Mouse (Mus musculus) cerebellum, postnatal 14 days (tissue): ENCODE data around the gene Shank1.
"Not testable (repeated sequence)": the region's sequence is repeated elsewhere in the genome, so short reads cannot be mapped to it uniquely, and the experiment has no call there.

Source experiments
- DNase-seq, 2 experiments: peaks; one replicate each; pipeline ENCODE4 v3.0.0; 2021; ENCODE audit warnings: mixed read lengths in 2 of 2

The Shank1 gene

DNA sequence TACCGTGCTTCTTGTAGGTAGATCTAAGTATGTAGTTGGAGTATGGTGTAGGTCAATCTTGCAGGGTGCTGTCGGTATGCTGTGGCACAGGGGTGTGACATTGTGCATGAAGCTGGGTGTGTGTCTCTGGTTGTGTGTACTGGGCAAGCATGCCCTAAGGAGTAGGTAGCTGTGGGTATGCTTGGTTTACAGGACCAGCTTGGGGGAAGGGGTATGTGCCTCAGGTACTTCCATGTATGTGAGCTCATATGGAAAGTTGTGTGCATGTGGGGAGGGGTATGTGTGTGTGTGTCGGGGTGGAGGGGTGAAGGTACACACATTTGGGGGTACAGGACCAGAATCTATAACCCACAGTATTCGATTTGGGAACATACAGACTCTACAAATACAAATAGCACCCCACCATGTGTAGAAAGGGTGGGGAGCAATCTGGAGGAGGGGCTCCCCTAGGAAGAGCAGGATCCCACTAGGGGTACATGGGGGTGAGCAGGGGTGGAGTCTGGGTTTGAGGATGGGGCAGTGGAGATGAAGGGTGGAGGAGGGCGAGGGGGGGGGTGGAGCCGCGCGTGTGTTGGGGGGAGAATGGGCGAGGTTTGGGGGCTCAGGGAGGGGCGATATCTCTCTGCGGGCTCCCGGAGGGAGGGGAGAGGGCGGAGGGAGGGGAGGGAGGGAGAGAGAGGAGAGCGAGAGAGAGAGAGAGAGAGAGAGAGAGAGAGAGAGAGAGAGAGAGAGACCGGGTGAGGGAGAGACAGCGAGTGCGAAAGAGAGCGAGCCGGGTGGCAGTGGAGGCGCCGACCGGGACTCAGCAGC is at the start of gene Shank1:
Gene Shank1 (plus strand): TSS at position 779 of the 810 bp plus-strand sequence.
- peak in 1 of 2 experiments; percentile 21 for DNase-seq

- no peak for DNase-seq
Observed at GRCm38 (mm10) chr7:44260410-44260809, 49.6 kb upstream of the Shank1 start.

- DNase-seq = no peak
Observed at GRCm38 (mm10) chr7:44261147-44261546, 48.9 kb upstream of the Shank1 start, which contains the start of gene Gm15517. Gm15517 (plus strand) TSS chr7:44261447.

DNA sequence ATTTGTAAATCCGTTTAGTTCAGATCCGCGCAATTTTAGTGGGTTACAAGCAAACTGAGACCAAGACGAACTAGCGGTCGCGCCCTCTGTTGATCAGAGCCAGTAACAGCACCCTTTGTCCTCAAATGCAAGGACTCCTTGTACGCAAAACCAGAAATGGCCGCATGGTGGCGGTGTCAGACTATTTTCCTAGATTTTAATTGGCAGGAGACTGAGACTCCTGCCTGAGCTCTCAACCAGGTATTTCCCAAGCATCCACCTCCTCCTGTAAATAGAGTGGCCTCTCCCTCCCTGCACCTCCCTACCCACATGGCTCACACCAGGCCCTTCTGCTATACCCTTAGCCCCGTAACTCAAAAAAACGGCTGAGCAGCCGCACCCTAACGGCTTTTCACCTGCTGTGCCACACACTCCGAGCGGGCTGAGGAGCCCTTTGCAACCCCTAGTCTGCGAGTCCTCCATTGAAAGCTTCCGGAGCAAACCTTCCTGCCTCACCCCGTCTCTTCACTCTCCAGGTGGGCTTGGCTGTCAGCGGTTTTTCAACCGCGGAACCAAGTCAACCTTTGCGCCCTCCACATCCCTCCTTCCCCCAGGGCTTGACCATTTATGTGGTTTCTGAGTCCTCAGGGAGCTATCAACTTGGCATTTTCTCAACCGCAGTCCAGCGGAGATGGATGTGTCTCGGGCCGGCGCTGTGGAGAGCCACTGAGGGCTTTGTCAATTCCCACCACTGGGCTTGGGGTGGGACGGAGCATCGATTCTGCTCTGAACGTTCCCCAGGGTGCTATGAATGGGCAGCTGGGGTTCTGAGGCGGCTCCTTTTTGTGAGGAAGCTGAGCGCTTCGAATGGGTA is 47.0 kb upstream of the Shank1 start:
- peak; percentile 99 to 100 for DNase-seq

- no peak for DNase-seq
Observed at GRCm38 (mm10) chr7:44268117-44268516, 41.9 kb upstream of the Shank1 start.

DNA sequence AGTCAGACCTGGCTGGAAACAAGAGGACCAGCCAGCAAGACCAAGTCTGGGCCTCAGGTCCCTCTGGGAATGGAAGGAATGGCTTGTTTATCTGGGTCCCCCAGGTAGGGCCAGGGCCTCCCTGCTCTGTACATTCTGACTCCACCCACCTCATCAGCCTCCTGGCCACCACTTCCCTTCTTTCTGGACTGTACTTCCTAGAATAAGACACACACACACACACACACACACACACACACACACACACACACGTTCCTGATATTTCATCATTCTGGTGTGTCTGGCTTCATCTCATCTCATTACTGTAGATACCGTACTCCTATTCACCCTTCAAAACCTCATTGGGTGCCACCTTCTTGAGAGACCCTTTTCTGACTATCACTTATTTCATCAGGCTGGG is 40.7 kb upstream of the Shank1 start:
- no peak for DNase-seq

DNA sequence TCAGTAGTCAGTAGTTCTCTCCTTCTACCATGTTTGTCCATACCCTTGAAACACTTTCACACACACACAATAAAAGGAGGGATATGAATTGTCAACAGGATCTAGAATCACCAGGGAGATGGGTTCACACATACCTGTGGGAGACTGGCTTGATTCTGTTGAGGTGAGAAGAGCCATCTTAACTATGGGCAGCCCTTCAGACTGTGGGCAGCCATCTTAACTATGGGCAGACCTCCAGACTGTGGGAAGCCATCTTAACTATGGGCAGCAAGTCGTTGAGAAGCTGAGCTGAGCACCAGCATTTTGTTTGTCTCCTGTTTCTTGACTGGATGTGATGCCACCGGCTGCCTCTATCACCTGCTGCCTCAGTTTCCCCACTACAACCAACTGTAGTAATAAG is 38.7 kb upstream of the Shank1 start:
- peak; percentile 42 to 59 for DNase-seq

GRCm38 (mm10) chr7:44272546-44272945 is 37.5 kb upstream of the Shank1 start:
- DNase-seq = no peak

GRCm38 (mm10) chr7:44273446-44273845 is 36.6 kb upstream of the Shank1 start:
- DNase-seq = no peak

DNA sequence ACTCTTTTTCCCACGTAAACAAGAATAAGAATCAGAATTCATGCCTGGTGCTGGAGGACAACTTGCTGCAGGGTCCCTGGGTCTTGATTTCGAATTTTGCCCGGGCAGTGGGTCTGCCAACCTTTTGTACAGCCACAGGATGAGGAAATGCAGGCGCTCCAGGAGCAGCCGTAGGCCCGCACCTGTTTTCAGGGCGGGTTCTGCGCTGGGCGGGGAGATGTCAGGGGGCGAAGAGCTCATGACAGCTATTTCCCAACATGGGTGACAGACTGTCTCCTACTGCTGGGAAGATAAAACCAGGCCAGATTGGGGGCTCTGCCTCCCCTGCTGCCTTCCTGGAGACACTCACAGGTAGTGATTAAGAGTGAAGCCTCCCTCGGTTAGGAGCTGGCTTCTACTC is 36.0 kb upstream of the Shank1 start:
- no peak for DNase-seq

GRCm38 (mm10) chr7:44275546-44275945 is 34.5 kb upstream of the Shank1 start:
- no peak for DNase-seq

DNA sequence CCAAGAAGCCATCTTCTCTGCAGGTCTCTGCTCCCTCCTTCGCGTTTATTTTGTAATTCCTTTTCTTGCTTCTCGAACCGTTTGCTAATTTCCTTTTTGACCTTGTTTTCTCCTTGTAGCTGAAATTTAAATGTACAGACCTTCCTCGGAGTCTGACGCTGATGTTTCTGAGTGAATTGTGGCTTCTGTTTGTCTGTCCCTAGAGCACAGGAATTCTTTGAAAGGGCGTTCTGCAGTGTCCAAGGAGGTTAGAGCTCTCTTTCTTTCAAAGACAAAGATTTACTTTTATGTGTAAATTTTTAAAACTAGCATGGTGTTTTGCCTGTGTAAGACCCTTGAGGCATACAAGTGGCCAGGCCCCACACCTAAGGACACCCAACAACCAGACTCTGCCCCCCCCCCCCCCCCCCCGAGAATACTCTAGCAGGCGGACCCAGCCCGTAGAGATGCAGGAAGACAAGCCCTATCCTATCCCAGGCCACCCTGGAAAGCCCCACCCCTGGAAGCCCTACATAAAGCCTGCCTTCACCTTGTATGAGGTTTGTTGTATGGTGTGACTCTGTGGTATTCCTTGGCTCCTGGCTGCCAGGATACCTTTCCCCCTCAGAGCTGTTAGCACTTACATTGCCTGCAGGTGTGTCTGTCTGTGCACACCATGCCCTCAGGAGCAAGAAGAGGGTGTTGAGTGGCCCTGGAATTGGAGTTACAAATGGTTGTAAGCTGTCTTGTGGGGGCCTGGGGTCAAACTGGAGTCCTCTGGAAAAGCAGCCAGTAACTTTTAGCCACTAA is 33.4 kb upstream of the Shank1 start:
- DNase-seq = no peak

- peak; percentile 73 to 86 for DNase-seq
Observed at GRCm38 (mm10) chr7:44277250-44277622, 32.8 kb upstream of the Shank1 start.

GRCm38 (mm10) chr7:44280959-44281358 is 29.1 kb upstream of the Shank1 start:
- no peak for DNase-seq

GRCm38 (mm10) chr7:44281586-44281985 is 28.5 kb upstream of the Shank1 start:
- no peak for DNase-seq

GRCm38 (mm10) chr7:44287760-44288159 is 22.3 kb upstream of the Shank1 start:
- no peak for DNase-seq

- DNase-seq = no peak
Observed at GRCm38 (mm10) chr7:44290986-44291385, 19.1 kb upstream of the Shank1 start.

GRCm38 (mm10) chr7:44291418-44291817 is 18.6 kb upstream of the Shank1 start:
- no peak for DNase-seq

DNA sequence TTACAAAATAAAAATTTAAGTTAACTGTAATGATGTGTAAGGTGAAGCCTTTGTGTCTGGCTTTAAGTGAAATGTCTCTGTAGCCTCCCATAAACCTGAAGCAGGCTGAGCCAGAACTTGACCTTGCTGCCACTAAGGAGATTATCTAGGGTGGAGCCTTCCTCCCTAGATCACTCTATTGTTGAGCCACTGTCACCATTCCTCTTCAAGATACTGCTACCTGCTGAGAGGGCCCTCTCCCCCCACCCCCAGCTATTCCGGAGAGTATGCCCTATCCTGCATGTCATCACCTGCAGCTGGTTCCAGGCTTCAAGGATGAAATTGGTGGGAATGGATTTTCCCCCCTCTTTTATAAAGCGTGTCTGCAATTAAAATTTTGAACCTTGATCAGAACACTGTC is 12.6 kb upstream of the Shank1 start:
- not testable (repeated sequence) for DNase-seq

DNA sequence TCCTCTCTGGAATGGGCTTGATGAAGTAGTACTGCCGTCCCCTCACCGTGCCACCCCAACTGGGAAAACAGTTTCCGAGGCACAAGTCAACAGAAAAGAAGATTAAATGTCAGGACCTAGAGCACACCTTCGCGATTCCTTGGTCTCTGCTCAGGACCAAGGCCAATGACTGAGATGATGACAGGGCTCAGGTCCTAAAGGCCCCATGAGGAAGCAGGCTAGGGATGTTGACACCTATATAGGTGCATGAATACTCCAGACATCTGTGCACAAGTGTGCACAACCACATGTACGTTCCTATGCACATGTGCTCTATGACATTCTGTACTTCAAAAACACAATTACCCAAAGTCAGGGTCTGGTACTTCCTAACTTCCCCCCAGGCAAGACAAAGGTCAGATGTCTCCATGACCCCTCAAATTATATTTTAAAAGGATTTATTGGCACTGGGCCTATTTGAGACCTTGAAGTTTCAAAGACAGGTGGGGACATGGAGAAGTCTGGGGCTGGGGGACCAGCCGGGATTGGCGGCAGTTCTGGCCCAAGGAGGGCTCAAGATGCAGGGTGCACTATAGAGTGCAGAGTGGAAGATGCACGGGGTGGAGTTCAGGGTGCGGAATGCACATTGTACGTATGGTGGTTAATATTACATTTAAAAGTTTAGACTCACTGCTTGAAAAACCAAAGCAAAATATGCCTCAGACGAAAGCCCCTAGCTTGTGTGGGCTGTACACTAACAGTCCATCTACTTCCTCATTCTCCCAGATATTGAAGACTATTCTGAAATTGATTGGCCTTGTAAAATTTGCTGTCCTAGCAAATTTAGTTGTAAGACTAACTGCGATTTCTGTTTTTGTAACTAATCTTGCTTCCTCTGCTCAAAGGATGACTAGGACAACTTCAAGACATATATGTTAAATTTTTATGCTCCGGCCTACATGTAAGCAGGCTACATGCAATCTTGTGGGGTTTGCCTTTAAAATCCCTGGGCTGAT is 6.4 kb upstream of the Shank1 start:
- peak in 1 of 2 experiments; percentile 16 for DNase-seq

GRCm38 (mm10) chr7:44304463-44304774 is 5.6 kb upstream of the Shank1 start:
- no peak for DNase-seq
